Mouse (Mus musculus) intestine, embryonic 15.5 days (tissue): ENCODE measurements at regions not wholly inside any gene's neighbourhood (a gene's known extent, or its start where the extent isn't known, plus 50 kb on each side); places are given as distances from the start of the nearest gene placed in this dataset.

ENCODE experiments used
- ATAC-seq: fragments of 200-750 bp; cut with Nextera tagmentation; 2 replicates; pipeline ENCODE4 v1.8.0; 2017; ENCODE audit warnings: moderate TSS enrichment, moderate library complexity
- H3K27ac ChIP-seq: fragments of 300-500 bp; sonication (generic); 2 replicates; pipeline ENCODE4 v1.5.1; 2015; ENCODE audit warnings: mild to moderate bottlenecking, inconsistent platforms
- H3K27me3 ChIP-seq: fragments of 300-500 bp; sonication (generic); replicated peaks from 2 replicates; pipeline ENCODE4 v1.6.1; 2015; ENCODE audit warnings: inconsistent platforms
- H3K36me3 ChIP-seq: fragments of 300-500 bp; sonication (generic); 2 replicates; pipeline ENCODE4 v1.6.1; 2015; ENCODE audit warnings: inconsistent platforms
- H3K4me1 ChIP-seq: fragments of 300-500 bp; sonication (generic); replicated peaks from 2 replicates; pipeline ENCODE4 v1.6.1; 2015; ENCODE audit warnings: inconsistent platforms
- H3K4me2 ChIP-seq: fragments of 300-500 bp; sonication (generic); replicated peaks from 2 replicates; pipeline ENCODE4 v1.6.1; 2015; ENCODE audit warnings: mild to moderate bottlenecking, inconsistent platforms
- H3K4me3 ChIP-seq: fragments of 300-500 bp; sonication (generic); replicated peaks from 2 replicates; pipeline ENCODE4 v1.5.1; 2015; ENCODE audit warnings: inconsistent platforms
- H3K9ac ChIP-seq: fragments of 300-500 bp; sonication (generic); 2 replicates; pipeline ENCODE4 v1.6.1; 2015; ENCODE audit warnings: inconsistent platforms
- H3K9me3 ChIP-seq: fragments of 300-500 bp; sonication (generic); 2 replicates; pipeline ENCODE4 v1.6.1; 2016; ENCODE audit warnings: inconsistent platforms
- WGBS: fragments of 180-500 bp; shearing (Covaris S2); methylation state at CpG from one replicate; pipeline ENCODE4 v1.1.7; 2015; 5-methylcytosine and 5-hydroxymethylcytosine counted together

- H3K4me3 ChIP-seq: no peak overlapping the region
- no peak overlapping the region for H3K9ac ChIP-seq
- H3K4me1 ChIP-seq: no peaks in the 10 kb centered on the region
- no peaks in the 10 kb centered on the region for H3K36me3 ChIP-seq
- H3K9me3 ChIP-seq: no peaks in the 10 kb centered on the region
- no peak for ATAC-seq
- no peak overlapping the region for H3K27ac ChIP-seq
- WGBS: 47% methylated on average over 2 of the region's 2 CpGs
- no peaks in the 10 kb centered on the region for H3K27me3 ChIP-seq
- no peak overlapping the region for H3K4me2 ChIP-seq
Observed at GRCm38 (mm10) chr13:79529336-79529735, 1329.8 kb upstream of the Nr2f1 start.

- Histone ChIP-seq H3K4me3 (no peak overlapping the region), H3K36me3 (no peaks in the 10 kb centered on the region), H3K9me3 (no peaks in the 10 kb centered on the region), H3K27me3 (no peaks in the 10 kb centered on the region), H3K27ac (no peak overlapping the region), H3K4me1 (no peaks in the 10 kb centered on the region), H3K9ac (no peak overlapping the region), H3K4me2 (no peak overlapping the region)
- ATAC-seq: no peak
- 9% methylated on average over 2 of the region's 2 CpGs for WGBS
Observed at GRCm38 (mm10) chr13:79550711-79551110, 1332.5 kb upstream of the Arrdc3 start.

GRCm38 (mm10) chr13:79555572-79556280, 1327.5 kb upstream of the Arrdc3 start:
- no peak overlapping the region for H3K9ac ChIP-seq
- 62% methylated on average over 3 of the region's 3 CpGs for WGBS
- ATAC-seq: peak; percentile 91

More at GRCm38 (mm10) chr13:79555572-79556280, 1327.5 kb upstream of the Arrdc3 start:
- H3K27me3 ChIP-seq: no peaks in the 10 kb centered on the region
- no peak overlapping the region for H3K4me3 ChIP-seq
- H3K27ac ChIP-seq: no peak overlapping the region
- H3K9me3 ChIP-seq: no peaks in the 10 kb centered on the region
- H3K4me2 ChIP-seq: no peak overlapping the region
- no peaks in the 10 kb centered on the region for H3K36me3 ChIP-seq
- H3K4me1 ChIP-seq: no peaks in the 10 kb centered on the region
